Mouse (Mus musculus) kidney, adult 9 months (tissue): ENCODE results near the gene Gm5294.

ENCODE experiments used
- DNase-seq: peaks from one replicate; pipeline ENCODE4 v3.0.0; 2022

The Gm5294 gene

GRCm38 (mm10) chr5:138819780-138820179 lies at the start of gene Gm5294:
Gm5294 (plus strand) TSS chr5:138820080.
- DNase-seq, result no peak

- DNase-seq, result no peak
Observed at GRCm38 (mm10) chr5:138775096-138775495, 44.8 kb upstream of the Gm5294 start.

GRCm38 (mm10) chr5:138776346-138776745 lies 43.5 kb upstream of the Gm5294 start:
- DNase-seq, result no peak

- peak; percentile 57 for DNase-seq
Observed at GRCm38 (mm10) chr5:138778731-138779463, 41.0 kb upstream of the Gm5294 start.

GRCm38 (mm10) chr5:138779655-138780054 lies 40.2 kb upstream of the Gm5294 start:
- DNase-seq, result no peak

- no peak for DNase-seq
Observed at GRCm38 (mm10) chr5:138782697-138783096, 37.2 kb upstream of the Gm5294 start.

- DNase-seq, result no peak
Observed at GRCm38 (mm10) chr5:138783181-138783580, 36.7 kb upstream of the Gm5294 start.

GRCm38 (mm10) chr5:138785986-138786515 lies 33.8 kb upstream of the Gm5294 start:
- peak; percentile 24 for DNase-seq

- no peak for DNase-seq
Observed at GRCm38 (mm10) chr5:138787648-138788047, 32.2 kb upstream of the Gm5294 start.

GRCm38 (mm10) chr5:138788481-138789211 lies 31.2 kb upstream of the Gm5294 start:
- peak; percentile 84 for DNase-seq

- DNase-seq, result peak; percentile 59
Observed at GRCm38 (mm10) chr5:138790954-138791480, 28.9 kb upstream of the Gm5294 start.

- no peak for DNase-seq
Observed at GRCm38 (mm10) chr5:138801588-138802116, 18.2 kb upstream of the Gm5294 start.

GRCm38 (mm10) chr5:138804286-138804685 lies 15.6 kb upstream of the Gm5294 start:
- DNase-seq, result no peak

- no peak for DNase-seq
Observed at GRCm38 (mm10) chr5:138809767-138810166, 10.1 kb upstream of the Gm5294 start.

GRCm38 (mm10) chr5:138820717-138821332 lies 945 bp downstream of the Gm5294 start:
- DNase-seq, result no peak

- no peak for DNase-seq
Observed at GRCm38 (mm10) chr5:138825090-138825489, 5.2 kb downstream of the Gm5294 start.

GRCm38 (mm10) chr5:138833406-138833805 lies 13.5 kb downstream of the Gm5294 start:
- peak; percentile 20 for DNase-seq

GRCm38 (mm10) chr5:138834910-138835309 lies 15.0 kb downstream of the Gm5294 start:
- DNase-seq, result no peak

- DNase-seq, result peak; percentile 40
Observed at GRCm38 (mm10) chr5:138840981-138841380, 21.1 kb downstream of the Gm5294 start.

- no peak for DNase-seq
Observed at GRCm38 (mm10) chr5:138843168-138843824, 23.4 kb downstream of the Gm5294 start.

GRCm38 (mm10) chr5:138846506-138846905 lies 26.6 kb downstream of the Gm5294 start:
- peak; percentile 79 for DNase-seq

- DNase-seq, result peak; percentile 96
Observed at GRCm38 (mm10) chr5:138848102-138848501, 28.2 kb downstream of the Gm5294 start.
